Mouse (Mus musculus): Measurements from ENCODE around the gene Slc30a10. TPM values are rescaled to one million over a fixed set of nuclear protein-coding genes. Genes with fewer than 3 reads are reported as not detected.

Slc30a10 gene
- 1.2 and 1.4 TPM in 2 replicates for polyA plus RNA-seq (2012)

DNA sequence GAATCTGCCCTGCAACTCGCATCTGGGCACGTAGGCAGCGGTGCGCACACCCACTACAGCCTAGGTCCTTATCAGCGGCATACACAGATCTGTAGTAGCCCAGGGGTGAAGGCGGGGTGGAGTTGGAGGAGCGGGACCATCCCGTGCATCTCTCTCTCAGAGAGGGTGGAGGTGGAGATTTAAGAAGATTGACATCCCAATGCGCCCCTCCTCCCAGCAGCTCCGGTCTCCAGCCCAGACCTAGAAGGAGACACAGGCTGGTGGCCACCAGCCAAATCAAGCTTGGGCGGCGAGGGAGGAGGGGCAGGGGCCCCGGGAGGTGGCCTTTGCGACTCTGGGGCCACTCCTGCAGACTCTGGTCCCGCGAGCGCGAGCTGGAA is at the start of gene Slc30a10:
Gene Slc30a10, plus strand, starts transcription at position 274 of the 380 bp plus-strand sequence.
- Histone ChIP-seq H3K36me3 (ENCODE audit: control insufficient read depth) (peaks cover 61% of the 10 kb centered on the region), H3K4me1 (ENCODE audit: control insufficient read depth) (peaks cover 87% of the 10 kb centered on the region), H3K4me3 (replicated peaks) (peak within 1 kb of the TSS; percentile 87), H3K27me3 (ENCODE audit: control insufficient read depth) (peaks cover 7% of the 10 kb centered on the region), H3K9me3 (ENCODE audit: control insufficient read depth, low read length) (peaks cover 4% of the 10 kb centered on the region; the same call in 1 of the 2 replicates)
- TF ChIP-seq TAL1 (IDR thresholded peaks at IDR 0.05; ENCODE audit: low read length) (peak; percentile 84), GATA1 (IDR thresholded peaks at IDR 0.05; ENCODE audit: low read length) (peak; percentile 96)

DNA sequence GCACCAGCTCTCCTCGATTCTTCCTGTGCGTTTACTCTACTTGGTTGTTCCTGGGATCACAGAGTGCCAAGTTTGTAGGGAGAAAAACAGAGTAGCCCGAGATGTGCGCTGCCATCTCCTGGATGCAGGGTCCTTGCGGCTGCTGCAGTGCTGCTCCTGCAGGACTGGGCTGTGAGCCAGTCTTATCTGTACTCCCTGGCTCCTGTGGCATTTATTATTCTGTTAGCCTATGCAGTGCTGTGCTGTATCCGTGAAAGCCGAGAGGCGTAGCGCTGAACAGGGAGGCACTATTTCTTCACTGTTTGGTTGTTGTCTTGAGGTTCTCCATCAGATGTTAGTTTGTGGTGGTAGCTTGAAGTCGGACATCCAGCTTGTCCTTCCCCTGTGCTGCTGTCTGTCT is 48.7 kb upstream of the Slc30a10 start:
- Histone ChIP-seq H3K36me3 (ENCODE audit: control insufficient read depth) (peaks cover 89% of the 10 kb centered on the region), H3K4me1 (ENCODE audit: control insufficient read depth) (no peaks in the 10 kb centered on the region; the same call in 1 of the 2 replicates), H3K27me3 (ENCODE audit: control insufficient read depth) (no peaks in the 10 kb centered on the region), H3K9me3 (ENCODE audit: control insufficient read depth, low read length) (no peaks in the 10 kb centered on the region), H3K4me3 (replicated peaks) (no peak overlapping the region)
- TF ChIP-seq GATA1 (IDR thresholded peaks at IDR 0.05; ENCODE audit: low read length) (no peak), TAL1 (IDR thresholded peaks at IDR 0.05; ENCODE audit: low read length) (no peak)

DNA sequence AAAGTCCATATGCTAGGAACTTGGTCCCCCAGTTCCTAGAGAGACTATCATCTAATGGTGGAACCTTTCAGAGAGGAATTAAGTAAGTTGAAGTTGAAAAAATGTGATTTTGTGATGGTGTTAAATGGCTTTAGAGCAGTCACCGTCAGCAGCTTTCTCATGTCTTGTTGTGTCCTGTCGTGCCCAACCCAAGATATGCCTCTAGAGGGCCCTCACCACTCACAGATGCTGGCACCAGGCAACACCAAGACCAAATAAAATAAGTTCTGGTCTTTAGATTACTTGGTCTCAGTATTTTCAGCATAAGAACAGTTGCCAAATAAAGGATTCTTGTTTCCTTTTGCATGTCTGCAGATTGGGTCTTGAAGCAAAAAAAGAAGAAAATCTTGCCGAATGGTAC is 44.8 kb upstream of the Slc30a10 start:
- Histone ChIP-seq H3K27me3 (ENCODE audit: control insufficient read depth) (no peaks in the 10 kb centered on the region), H3K4me3 (replicated peaks) (no peak overlapping the region), H3K4me1 (ENCODE audit: control insufficient read depth) (no peaks in the 10 kb centered on the region), H3K36me3 (ENCODE audit: control insufficient read depth) (peaks cover 93% of the 10 kb centered on the region), H3K9me3 (ENCODE audit: control insufficient read depth, low read length) (no peaks in the 10 kb centered on the region)
- TF ChIP-seq TAL1 (IDR thresholded peaks at IDR 0.05; ENCODE audit: low read length) = no peak
- TF ChIP-seq GATA1 (IDR thresholded peaks at IDR 0.05; ENCODE audit: low read length) = no peak

DNA sequence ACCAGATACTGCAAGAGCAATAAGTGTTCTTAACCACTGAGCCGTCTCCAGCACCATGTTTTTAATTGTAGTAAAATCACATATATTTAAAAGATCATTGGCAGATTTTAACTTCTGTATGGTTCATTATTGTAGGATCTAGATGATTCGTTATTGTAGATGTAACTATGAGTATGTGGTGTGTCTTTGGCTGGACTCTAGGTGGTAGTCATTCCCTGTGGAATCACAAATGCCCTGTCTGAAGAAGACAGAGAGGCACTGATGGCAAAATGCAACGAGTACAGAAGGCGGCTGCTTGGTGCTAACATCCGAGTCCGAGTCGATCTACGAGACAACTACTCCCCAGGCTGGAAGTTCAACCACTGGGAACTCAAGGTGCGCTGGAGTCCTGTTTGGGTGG is 36.6 kb upstream of the Slc30a10 start:
- H3K27me3 ChIP-seq (ENCODE audit: control insufficient read depth) = no peaks in the 10 kb centered on the region
- peaks cover 94% of the 10 kb centered on the region for H3K36me3 ChIP-seq (ENCODE audit: control insufficient read depth)
- no peak overlapping the region for H3K4me3 ChIP-seq (replicated peaks)
- no peaks in the 10 kb centered on the region for H3K9me3 ChIP-seq (ENCODE audit: control insufficient read depth, low read length)
- TF ChIP-seq TAL1 (IDR thresholded peaks at IDR 0.05; ENCODE audit: low read length) (no peak), GATA1 (IDR thresholded peaks at IDR 0.05; ENCODE audit: low read length) (no peak)
- peaks cover 31% of the 10 kb centered on the region for H3K4me1 ChIP-seq (ENCODE audit: control insufficient read depth)

DNA sequence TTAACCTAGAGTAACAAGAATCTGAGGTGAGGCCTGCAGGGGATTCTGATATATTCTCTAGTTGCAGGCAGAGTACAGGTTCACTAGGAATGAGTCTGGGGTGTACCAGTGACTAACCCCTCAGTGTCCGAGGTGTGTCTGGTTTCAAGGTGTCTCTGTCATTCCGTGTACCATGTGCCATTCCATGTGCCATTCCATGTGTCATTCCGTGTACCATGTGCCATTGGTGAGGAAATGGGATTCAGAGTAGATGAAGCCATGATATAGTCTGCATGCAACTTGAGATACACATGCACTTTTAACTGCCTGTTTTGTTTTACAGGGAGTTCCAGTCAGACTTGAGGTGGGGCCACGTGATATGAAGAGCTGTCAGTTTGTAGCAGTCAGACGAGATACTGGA is 34.8 kb upstream of the Slc30a10 start:
- TF ChIP-seq TAL1 (IDR thresholded peaks at IDR 0.05; ENCODE audit: low read length) = no peak
- no peak for TF ChIP-seq GATA1 (IDR thresholded peaks at IDR 0.05; ENCODE audit: low read length)
- Histone ChIP-seq H3K36me3 (ENCODE audit: control insufficient read depth) (peaks cover 96% of the 10 kb centered on the region), H3K27me3 (ENCODE audit: control insufficient read depth) (no peaks in the 10 kb centered on the region)

DNA sequence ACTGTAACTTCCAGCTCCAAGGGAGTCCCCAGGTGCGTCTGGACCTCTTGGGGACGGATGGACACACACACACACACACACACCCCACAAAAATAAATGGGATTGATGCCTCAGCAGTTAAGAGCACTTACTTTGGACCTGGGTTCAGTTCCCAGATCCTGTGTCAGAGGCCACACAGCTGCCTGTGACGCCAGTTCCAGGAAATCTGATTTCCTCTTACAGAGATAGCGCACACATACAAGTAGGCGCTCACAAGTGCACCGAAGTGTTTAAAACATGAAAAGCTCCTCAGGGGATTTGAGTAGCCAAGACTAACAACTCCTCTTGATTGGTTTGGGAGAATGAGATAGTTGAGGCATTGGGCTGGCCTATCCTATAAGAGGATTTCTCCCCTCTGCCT is 33.9 kb upstream of the Slc30a10 start:
- no peak for TF ChIP-seq TAL1 (IDR thresholded peaks at IDR 0.05; ENCODE audit: low read length)
- H3K4me1 ChIP-seq (ENCODE audit: control insufficient read depth) = peaks cover 44% of the 10 kb centered on the region
- H3K4me3 ChIP-seq (replicated peaks) = no peak overlapping the region
- H3K9me3 ChIP-seq (ENCODE audit: control insufficient read depth, low read length) = no peaks in the 10 kb centered on the region
- no peaks in the 10 kb centered on the region for H3K27me3 ChIP-seq (ENCODE audit: control insufficient read depth)
- H3K36me3 ChIP-seq (ENCODE audit: control insufficient read depth) = peaks cover 95% of the 10 kb centered on the region

More for the DNA sequence above, 34.8 kb upstream of the Slc30a10 start:
- Histone ChIP-seq H3K9me3 (ENCODE audit: control insufficient read depth, low read length) (no peaks in the 10 kb centered on the region), H3K4me1 (ENCODE audit: control insufficient read depth) (peaks cover 36% of the 10 kb centered on the region), H3K4me3 (replicated peaks) (no peak overlapping the region)

DNA sequence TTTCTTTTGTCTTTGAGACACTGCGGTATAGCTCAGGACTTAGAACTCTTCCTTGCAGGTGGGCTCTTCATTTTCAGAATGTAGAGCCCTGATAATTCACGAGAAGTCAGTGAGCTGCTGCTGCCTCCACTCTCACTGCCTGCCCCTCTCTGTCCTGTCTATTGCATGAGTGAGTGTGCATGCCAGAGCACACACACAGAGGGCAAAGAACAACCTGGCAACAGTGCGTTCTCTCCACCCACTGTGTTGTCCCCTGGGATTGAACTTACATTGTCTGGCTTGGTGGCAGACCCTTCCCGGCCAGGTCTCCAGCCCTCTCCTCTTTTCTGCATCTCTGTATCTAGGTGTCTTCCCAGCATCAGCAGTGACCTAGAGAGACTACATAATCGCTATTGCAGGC is 28.1 kb upstream of the Slc30a10 start:
- Histone ChIP-seq H3K36me3 (ENCODE audit: control insufficient read depth) (peaks cover 81% of the 10 kb centered on the region), H3K4me3 (replicated peaks) (no peak overlapping the region), H3K4me1 (ENCODE audit: control insufficient read depth) (peaks cover 23% of the 10 kb centered on the region), H3K9me3 (ENCODE audit: control insufficient read depth, low read length) (no peaks in the 10 kb centered on the region), H3K27me3 (ENCODE audit: control insufficient read depth) (no peaks in the 10 kb centered on the region)
- TF ChIP-seq GATA1 (IDR thresholded peaks at IDR 0.05; ENCODE audit: low read length) = no peak
- no peak for TF ChIP-seq TAL1 (IDR thresholded peaks at IDR 0.05; ENCODE audit: low read length)

DNA sequence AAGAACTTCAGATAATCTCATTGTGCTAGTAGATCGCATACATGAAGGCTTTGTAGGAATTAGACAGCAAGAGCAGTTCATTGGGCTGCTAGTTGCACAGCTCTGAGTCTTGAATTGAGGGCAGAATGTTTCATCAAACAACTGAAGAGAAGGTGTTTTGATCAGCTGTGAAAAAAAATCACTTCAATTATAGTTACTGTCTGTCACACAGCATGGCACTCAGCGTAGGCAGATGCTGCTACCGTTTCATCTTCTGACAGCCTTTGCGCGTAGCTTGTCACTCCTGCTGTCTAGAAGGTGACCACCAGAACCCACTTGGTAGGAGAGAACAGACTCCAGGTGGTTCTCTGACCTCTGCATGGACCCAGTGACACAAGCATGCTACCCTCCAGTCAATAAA is 24.2 kb upstream of the Slc30a10 start:
- H3K4me1 ChIP-seq (ENCODE audit: control insufficient read depth) = peaks cover 32% of the 10 kb centered on the region
- H3K4me3 ChIP-seq (replicated peaks) = no peak overlapping the region
- peaks cover 1% of the 10 kb centered on the region for H3K27me3 ChIP-seq (ENCODE audit: control insufficient read depth)
- TF ChIP-seq GATA1 (IDR thresholded peaks at IDR 0.05; ENCODE audit: low read length) = no peak
- TF ChIP-seq TAL1 (IDR thresholded peaks at IDR 0.05; ENCODE audit: low read length) = no peak
- no peaks in the 10 kb centered on the region for H3K9me3 ChIP-seq (ENCODE audit: control insufficient read depth, low read length)
- H3K36me3 ChIP-seq (ENCODE audit: control insufficient read depth) = peaks cover 46% of the 10 kb centered on the region

DNA sequence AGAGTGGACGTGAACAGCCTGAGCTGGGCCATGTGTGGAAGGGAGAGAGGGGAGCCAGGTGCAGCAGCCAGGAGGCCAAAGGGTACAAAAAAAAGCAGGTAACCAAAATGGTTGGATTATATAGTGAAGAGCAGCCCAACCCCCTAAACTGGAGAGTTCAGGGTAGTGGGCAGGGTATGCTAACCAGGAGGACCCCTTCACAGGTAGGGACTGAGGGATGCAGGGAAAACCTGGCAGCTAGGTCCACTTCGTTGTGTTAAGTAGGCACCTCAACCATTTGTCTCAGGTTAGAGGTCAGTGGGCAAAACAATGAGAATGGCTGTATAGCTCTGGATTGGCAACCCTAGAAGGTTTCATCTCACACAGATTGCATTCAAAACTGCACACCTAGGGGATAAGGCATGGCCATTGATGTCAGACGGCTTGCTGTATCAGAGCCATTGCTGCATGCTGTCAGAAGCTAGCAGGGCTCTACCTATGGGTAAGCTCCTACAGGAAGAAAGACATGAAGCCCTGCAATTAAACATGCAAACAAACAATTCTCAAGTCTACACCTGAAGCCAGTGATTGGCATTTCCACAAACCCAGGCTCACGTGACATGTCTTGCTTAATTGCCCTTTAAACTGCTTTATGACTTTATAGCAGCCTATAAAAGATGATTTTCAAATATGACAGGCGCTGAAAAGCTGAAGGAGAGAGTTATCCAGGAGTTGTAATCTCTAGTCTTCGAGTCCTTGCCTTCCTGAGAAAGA is 23.2 kb upstream of the Slc30a10 start:
- Histone ChIP-seq H3K4me1 (ENCODE audit: control insufficient read depth) (peaks cover 28% of the 10 kb centered on the region), H3K36me3 (ENCODE audit: control insufficient read depth) (peaks cover 39% of the 10 kb centered on the region), H3K27me3 (ENCODE audit: control insufficient read depth) (peaks cover 11% of the 10 kb centered on the region), H3K4me3 (replicated peaks) (no peak overlapping the region), H3K9me3 (ENCODE audit: control insufficient read depth, low read length) (no peaks in the 10 kb centered on the region)
- TF ChIP-seq GATA1 (IDR thresholded peaks at IDR 0.05; ENCODE audit: low read length) (no peak), TAL1 (IDR thresholded peaks at IDR 0.05; ENCODE audit: low read length) (no peak)

DNA sequence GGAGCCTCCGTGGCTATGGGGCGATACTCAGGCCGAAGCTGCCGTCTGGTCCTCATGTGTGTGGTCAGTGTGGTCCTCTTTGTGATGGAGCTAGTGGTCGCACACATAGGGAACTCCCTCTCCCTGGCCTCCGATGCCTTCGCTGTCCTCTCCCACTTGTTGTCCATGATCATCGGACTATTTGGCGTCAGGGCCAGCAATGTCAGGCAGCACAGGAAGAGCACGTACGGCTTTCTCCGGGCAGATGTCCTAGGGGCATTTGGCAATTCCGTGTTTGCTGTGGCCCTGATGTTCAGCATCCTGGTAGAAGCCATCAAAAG is 22.7 kb upstream of the Slc30a10 start:
- Histone ChIP-seq H3K27me3 (ENCODE audit: control insufficient read depth) (peaks cover 16% of the 10 kb centered on the region), H3K36me3 (ENCODE audit: control insufficient read depth) (peaks cover 34% of the 10 kb centered on the region), H3K4me3 (replicated peaks) (no peak overlapping the region), H3K4me1 (ENCODE audit: control insufficient read depth) (peaks cover 27% of the 10 kb centered on the region), H3K9me3 (ENCODE audit: control insufficient read depth, low read length) (no peaks in the 10 kb centered on the region)
- no peak for TF ChIP-seq TAL1 (IDR thresholded peaks at IDR 0.05; ENCODE audit: low read length)
- no peak for TF ChIP-seq GATA1 (IDR thresholded peaks at IDR 0.05; ENCODE audit: low read length)
